Mouse (Mus musculus) CD4-positive, CD25-positive, alpha-beta regulatory T cell, adult 4 months (primary cell): Measurements from ENCODE around the gene Gm8356. TPM values are rescaled to one million over a fixed set of nuclear protein-coding genes. Genes with fewer than 3 reads are reported as not detected.
"Not testable (repeated sequence)": the region's sequence is repeated elsewhere in the genome, so short reads cannot be mapped to it uniquely, and the experiment has no call there.

Experiments
- ATAC-seq: one replicate; pipeline ENCODE4 v1.8.0; 2017
- polyA plus RNA-seq, 2 experiments: library from polyadenylated mRNA; unstranded; fragments of 100-300 nt; shearing (Covaris generic); gene quantifications; one replicate each; pipeline ENCODE4 v1.2.1; 2017

Gm8356 gene
- polyA plus RNA-seq = not detected

DNA sequence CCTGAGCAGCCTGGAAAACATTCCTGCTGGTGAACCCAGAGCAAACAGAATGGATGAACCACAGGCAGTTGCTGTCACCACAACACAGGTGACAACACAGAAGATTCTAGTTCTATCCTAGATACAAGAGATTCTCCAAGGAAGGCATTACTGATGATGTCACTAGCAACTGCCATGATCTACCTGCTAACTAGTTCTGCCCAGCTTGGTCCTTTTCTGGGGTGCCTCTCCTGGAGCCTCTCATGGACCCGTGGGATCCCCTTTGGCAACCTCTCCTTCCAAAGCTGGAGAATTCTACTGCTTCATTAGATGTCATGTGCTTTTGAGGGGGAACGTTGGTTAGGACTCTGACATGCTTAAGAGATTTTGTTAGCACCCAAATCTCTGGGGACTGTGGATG, at the start of gene Gm8356:
TSS of gene Gm8356 (minus strand) at position 101 of the 400 bp plus-strand sequence.
- ATAC-seq = not testable (repeated sequence)

GRCm38 (mm10) chr14:6486331-6486730, 50.8 kb downstream of the Gm8356 start:
- ATAC-seq = not testable (repeated sequence)

DNA sequence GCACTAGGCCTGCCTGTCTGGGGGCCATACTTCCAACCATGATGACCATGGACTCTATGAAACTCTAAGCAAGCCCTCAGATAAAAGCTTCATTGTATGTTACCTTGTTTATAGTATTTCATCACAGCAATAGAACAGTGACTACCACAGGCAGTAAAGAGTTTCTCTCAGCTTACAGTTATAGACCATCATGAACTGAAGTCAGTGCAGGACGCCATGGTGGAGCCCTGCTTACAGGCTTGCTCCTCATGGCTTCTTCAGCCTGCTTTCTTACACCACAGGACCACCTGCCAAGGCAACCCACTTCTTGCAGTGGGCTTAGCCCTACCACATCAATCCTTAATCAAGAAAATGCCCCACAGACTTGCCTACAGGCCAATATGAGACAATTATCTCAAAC, 51.5 kb downstream of the Gm8356 start:
- not testable (repeated sequence) for ATAC-seq

DNA sequence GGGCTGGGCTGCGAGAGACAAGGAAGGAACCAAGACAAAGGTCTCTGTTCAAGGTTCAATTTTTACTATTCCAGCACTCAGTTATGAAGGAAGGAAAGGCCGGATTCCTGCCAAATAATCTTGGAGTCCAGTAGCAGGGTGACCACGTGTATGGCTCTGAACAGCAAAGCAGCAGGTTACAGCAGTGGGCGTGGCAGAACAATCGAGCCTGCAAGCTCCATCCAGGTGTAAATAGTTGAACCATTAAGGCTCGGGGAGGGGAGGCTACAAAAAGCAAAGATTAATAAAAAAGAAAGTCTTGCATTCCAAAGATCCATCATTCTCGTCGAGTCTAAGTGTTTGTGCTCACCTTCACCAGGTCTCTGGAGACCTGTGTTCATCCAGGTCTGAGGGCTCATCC, 55.0 kb downstream of the Gm8356 start:
- not testable (repeated sequence) for ATAC-seq

Other genes starting within 250 kb of the Gm8356 start
- not detected for gene Gm21103, start 232.4 kb downstream of the Gm8356 start, polyA plus RNA-seq
- gene Gm3618, start 193.6 kb downstream of the Gm8356 start, polyA plus RNA-seq = not detected
- not detected for gene Gm16440, start 147.0 kb downstream of the Gm8356 start, polyA plus RNA-seq
- 1 to 10 TPM; 1.9 to 5.6 TPM for gene Gm3591, start 124.8 kb downstream of the Gm8356 start, polyA plus RNA-seq
- not detected for gene Gm3594, start 92.7 kb downstream of the Gm8356 start, polyA plus RNA-seq
- 1 to 10 TPM in 1 of 2 experiments, not detected in 1; 1.7 TPM for gene Gm3629, start 53.3 kb upstream of the Gm8356 start, polyA plus RNA-seq
- gene Gm3460, start 85.1 kb upstream of the Gm8356 start, polyA plus RNA-seq = not detected
- gene Gm10251, start 146.9 kb upstream of the Gm8356 start, polyA plus RNA-seq = not detected
- gene Gm8050, start 183.0 kb upstream of the Gm8356 start, polyA plus RNA-seq = not detected
- 10 to 100 TPM; 18.9 to 21.6 TPM for gene Gm3636, start 205.0 kb upstream of the Gm8356 start, polyA plus RNA-seq
- gene Gm8362, start 237.1 kb upstream of the Gm8356 start, polyA plus RNA-seq = under 1 TPM in 1 of 2 experiments, not detected in 1; 0.37 TPM